ENCODE assay signal across 26 mouse cellular contexts in the genomic region with DNA sequence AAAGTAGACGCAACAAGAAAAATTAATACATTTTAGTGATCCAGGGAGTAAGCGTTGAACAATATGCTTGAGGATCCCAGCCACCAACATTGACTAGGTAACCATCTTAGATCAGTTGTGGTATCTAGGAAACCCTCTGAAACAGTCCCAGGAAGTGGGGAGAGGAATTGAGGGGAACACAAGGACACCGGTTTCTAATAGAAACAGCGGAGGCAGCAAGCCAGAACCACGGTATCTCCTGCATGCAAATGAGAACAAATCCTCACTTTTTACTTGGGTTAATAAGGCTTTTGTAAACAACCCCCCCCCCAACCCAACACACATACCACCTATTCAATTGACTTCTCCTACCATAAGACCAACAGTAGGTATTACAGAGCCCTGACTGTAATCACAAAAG.
DNase-seq lines count a peak whose midpoint lies in the region; ATAC-seq and TF ChIP-seq lines count a peak whose summit lies in the region.
"Had no signal": no experiment of that assay in that cellular context is flagged by ENCODE, and none has a peak within 500 bp of the region (broad histone marks: within the 10 kb centered on the region; RNA-seq: fewer than 3 reads in every experiment).

No protein-coding gene starts in this region.

- intact Hi-C loops in left cerebral cortex, postnatal 4 days (cut with DNase I) = no loop called here
- intact Hi-C loops in left cerebral cortex, postnatal 10 days (cut with DNase I) = no loop called here

- H3K4me1 ChIP-seq in hindbrain, postnatal 0 days (ENCODE audit: insufficient read depth, low read length) = no peaks in the 10 kb centered on the region
- H3K4me1 ChIP-seq in hindbrain, embryonic 13.5 days (replicated peaks) = no peaks in the 10 kb centered on the region
- H3K4me1 ChIP-seq in embryonic fibroblast, embryonic 13.5 days (ENCODE audit: control insufficient read depth, insufficient read depth, low read length) = peaks cover 9% of the 10 kb centered on the region
- H3K4me1 ChIP-seq: embryonic facial prominence, embryonic 13.5 days; embryonic facial prominence, embryonic 15.5 days; forebrain, embryonic 13.5 days; forebrain, embryonic 15.5 days had no signal

- DNase-seq in heart, adult 11 months = peak; percentile 64
- no peak for DNase-seq in heart, adult 9 months (ENCODE audit: low spot score in 2 of 2)
- peak; percentile 57 for DNase-seq in hindbrain, postnatal 0 days (ENCODE audit: low spot score)
- peak; percentile 19 for DNase-seq in left cerebral cortex, postnatal 4 days
- DNase-seq in left cerebral cortex, postnatal 10 days (ENCODE audit: extremely low spot score in 1 of 2, low spot score in 2 of 2) = no peak
- DNase-seq in adrenal gland, postnatal 14 days = no peak
- DNase-seq: adrenal gland, adult 8-10 months; adrenal gland, postnatal 25 days; B cell, adult 2 months; cerebellum, adult 11 months; cerebellum, adult 18-20 months; cerebellum, adult 8-10 months; cerebellum, adult 9-11 months; cerebellum, postnatal 36 days; embryo, embryonic 11 days had no signal

- no peaks in the 10 kb centered on the region for H3K9me3 ChIP-seq in hindbrain, postnatal 0 days (ENCODE audit: low read length)
- no peaks in the 10 kb centered on the region for H3K9me3 ChIP-seq in hindbrain, embryonic 13.5 days
- H3K9me3 ChIP-seq: embryonic facial prominence, embryonic 13.5 days; embryonic facial prominence, embryonic 15.5 days; forebrain, embryonic 13.5 days; forebrain, embryonic 15.5 days; G1E had no signal

- peak; percentile 39 for ATAC-seq in hindbrain, postnatal 0 days
- no peak for ATAC-seq in hindbrain, embryonic 13.5 days (ENCODE audit: low FRiP score)
- ATAC-seq: activated CD4-positive, CD25-positive, alpha-beta regulatory T cell, adult 4 months; CD4-positive, CD25-positive, alpha-beta regulatory T cell, adult 4 months; forebrain, embryonic 13.5 days; forebrain, embryonic 15.5 days; Patski had no signal

- no peak overlapping the region for H3K9ac ChIP-seq in hindbrain, postnatal 0 days (replicated peaks; ENCODE audit: low read length)
- no peak overlapping the region for H3K9ac ChIP-seq in hindbrain, embryonic 13.5 days
- H3K9ac ChIP-seq: embryonic facial prominence, embryonic 13.5 days; embryonic facial prominence, embryonic 15.5 days; forebrain, embryonic 13.5 days; forebrain, embryonic 15.5 days had no signal

- H3K27me3 ChIP-seq in hindbrain, postnatal 0 days (ENCODE audit: insufficient read depth, low read length) = no peaks in the 10 kb centered on the region
- H3K27me3 ChIP-seq in hindbrain, embryonic 13.5 days = no peaks in the 10 kb centered on the region
- H3K27me3 ChIP-seq: CH12.LX; embryonic facial prominence, embryonic 13.5 days; embryonic facial prominence, embryonic 15.5 days; forebrain, embryonic 13.5 days; forebrain, embryonic 15.5 days; Patski had no signal

- H3K27ac ChIP-seq in hindbrain, postnatal 0 days = 0 out of 2 replicates have a peak overlapping the region, but pooled peaks have one; percentile 15
- no peak overlapping the region for H3K27ac ChIP-seq in hindbrain, embryonic 13.5 days
- H3K27ac ChIP-seq in embryonic fibroblast, embryonic 13.5 days (ENCODE audit: insufficient read depth, low read length) = peak overlapping the region; percentile 55
- H3K27ac ChIP-seq: embryonic facial prominence, embryonic 13.5 days; embryonic facial prominence, embryonic 15.5 days; forebrain, embryonic 13.5 days; forebrain, embryonic 15.5 days had no signal

- no peak overlapping the region for H3K4me2 ChIP-seq in hindbrain, postnatal 0 days (ENCODE audit: low read depth, low read length)
- no peak overlapping the region for H3K4me2 ChIP-seq in hindbrain, embryonic 13.5 days
- H3K4me2 ChIP-seq: embryonic facial prominence, embryonic 13.5 days; embryonic facial prominence, embryonic 15.5 days; forebrain, embryonic 13.5 days; forebrain, embryonic 15.5 days had no signal

- 67% methylated on average over 5 of the region's 5 CpGs for WGBS in hindbrain, postnatal 0 days
- 88% methylated on average over 5 of the region's 5 CpGs for WGBS in hindbrain, embryonic 13.5 days

- no peak overlapping the region for H3K4me3 ChIP-seq in hindbrain, postnatal 0 days (ENCODE audit: low read length)
- H3K4me3 ChIP-seq in hindbrain, embryonic 13.5 days = no peak overlapping the region
- no peak overlapping the region for H3K4me3 ChIP-seq in embryonic fibroblast, embryonic 13.5 days (ENCODE audit: insufficient read depth, low read length)
- H3K4me3 ChIP-seq: embryonic facial prominence, embryonic 13.5 days; embryonic facial prominence, embryonic 15.5 days; forebrain, embryonic 13.5 days; forebrain, embryonic 15.5 days had no signal

- TF ChIP-seq POLR2A in embryonic fibroblast, embryonic 13.5 days (IDR thresholded peaks at IDR 0.05; ENCODE audit: low read depth, low read length) = no peak

- no peak for TF ChIP-seq CTCF in hindbrain, postnatal 0 days (IDR thresholded peaks at IDR 0.05; ENCODE audit: low read depth)
- no peak for TF ChIP-seq CTCF in embryonic fibroblast, embryonic 13.5 days (IDR thresholded peaks at IDR 0.05; ENCODE audit: borderline replicate concordance, insufficient read depth, low read length)

- H3K36me3 ChIP-seq in hindbrain, postnatal 0 days (ENCODE audit: insufficient read depth, low read length) = no peaks in the 10 kb centered on the region; the same call in 1 of the 2 replicates
- peaks cover 46% of the 10 kb centered on the region for H3K36me3 ChIP-seq in hindbrain, embryonic 13.5 days
- H3K36me3 ChIP-seq: embryonic facial prominence, embryonic 13.5 days; embryonic facial prominence, embryonic 15.5 days; forebrain, embryonic 15.5 days; G1E had no signal

Comparison
In these comparisons a context has a peak if more than half of its experiments do, and no peak if none do; other contexts are left out.
1. DNase-seq: peak in heart, adult 11 months (single experiment), hindbrain, postnatal 0 days (single experiment) and left cerebral cortex, postnatal 4 days (single experiment); none in heart, adult 9 months (0 of 2), left cerebral cortex, postnatal 10 days (0 of 2) and adrenal gland, postnatal 14 days (single experiment).